ENCODE assay signal across 8 mouse cellular contexts in the genomic region with DNA sequence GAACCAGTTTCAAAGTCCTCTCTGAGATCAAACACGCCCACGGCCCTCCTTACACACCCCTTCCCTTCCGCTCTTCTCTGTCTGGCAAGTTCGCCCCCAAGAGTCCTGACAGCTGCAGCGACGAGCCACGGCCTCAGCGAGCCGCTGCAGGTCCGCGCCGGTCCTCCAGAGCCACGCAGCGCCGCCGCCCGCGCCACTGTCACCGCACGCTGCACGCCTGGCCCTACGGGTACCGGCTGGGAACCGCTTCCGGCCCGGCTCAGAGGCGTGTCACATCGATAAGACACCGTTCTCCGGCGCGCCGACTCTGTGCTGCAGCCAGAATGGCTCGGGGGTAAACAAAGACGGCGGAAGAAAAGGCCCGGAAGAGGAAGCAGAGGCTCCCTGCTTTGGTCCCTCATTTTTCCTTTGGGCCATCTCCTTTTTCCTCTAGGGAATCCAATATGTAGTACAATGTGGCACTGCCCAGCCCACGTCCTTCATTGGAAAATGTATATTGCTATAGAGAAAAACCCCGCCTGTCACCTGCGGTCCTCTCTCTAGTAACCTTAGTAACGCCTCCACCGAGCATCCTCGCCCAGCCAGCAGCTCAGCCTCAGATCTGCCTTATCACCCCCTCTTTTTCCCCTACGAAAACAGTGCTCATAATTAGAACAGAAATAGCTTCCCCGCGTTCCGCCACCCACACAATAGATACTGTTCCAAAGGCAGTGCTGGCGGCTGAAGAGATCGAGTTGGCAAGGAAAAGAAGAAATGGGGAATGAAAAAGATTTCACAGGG. TPM values are rescaled to one million over a fixed set of nuclear protein-coding genes. Genes with fewer than 3 reads are reported as not detected.
A peak's percentile ranks its signal among the peaks of the same experiment; 100 is the strongest.
DNase-seq lines count a peak whose midpoint lies in the region; ATAC-seq and TF ChIP-seq lines count a peak whose summit lies in the region.

Gene Fra10ac1 (minus strand): TSS at position 252 of the 780 bp plus-strand sequence.

- peak within 1 kb of the TSS; percentile 68 to 99 for H3K4me3 ChIP-seq in ES-E14 (ENCODE audit: insufficient read depth in 1 of 2, low read depth in 1 of 2, low read length in 2 of 2, poor library complexity in 1 of 2, severe bottlenecking in 1 of 2)
- peak within 1 kb of the TSS; percentile 72 for H3K4me3 ChIP-seq in forebrain, embryonic 16.5 days (replicated peaks; ENCODE audit: low read length)
- peak within 1 kb of the TSS; percentile 86 for H3K4me3 ChIP-seq in lung, embryonic 15.5 days

- no peaks in the 10 kb centered on the region for H3K4me1 ChIP-seq in ES-E14 (ENCODE audit: control insufficient read depth in 2 of 2, insufficient read depth in 2 of 2, low read length in 2 of 2, poor library complexity in 1 of 2)
- peaks cover 13% of the 10 kb centered on the region for H3K4me1 ChIP-seq in forebrain, embryonic 16.5 days (replicated peaks; ENCODE audit: control insufficient read depth, insufficient read depth, low read length)
- H3K4me1 ChIP-seq in lung, embryonic 15.5 days: peaks cover 12% of the 10 kb centered on the region; the same call in 1 of the 2 replicates

- H3K27ac ChIP-seq in ES-E14 (ENCODE audit: insufficient read depth, low read depth, low read length, poor library complexity, severe bottlenecking): no peak within 1 kb of the TSS
- H3K27ac ChIP-seq in forebrain, embryonic 16.5 days (ENCODE audit: low read length): peak within 1 kb of the TSS; percentile 99
- H3K27ac ChIP-seq in lung, embryonic 15.5 days: peak within 1 kb of the TSS; percentile 88

- intact Hi-C loops in heart, postnatal 36 days (cut with DNase I): no loop called here

- H3K9me3 ChIP-seq in ES-E14 (ENCODE audit: control insufficient read depth, insufficient read depth, low read depth, low read length): no peaks in the 10 kb centered on the region
- H3K9me3 ChIP-seq in forebrain, embryonic 16.5 days (ENCODE audit: control insufficient read depth, low read length): 0 out of 2 replicates have a peak, but pooled peaks cover 2% of the 10 kb centered on the region
- no peaks in the 10 kb centered on the region; the same call in 1 of the 2 replicates for H3K9me3 ChIP-seq in lung, embryonic 15.5 days

- DNase-seq in ES-E14 (ENCODE audit: low read depth, low spot score): peak; percentile 83
- DNase-seq in cerebellum, adult 11-12 months: peak; percentile 95
- DNase-seq in heart, postnatal 36 days: peak; percentile 89 to 92
- DNase-seq in layer of hippocampus, adult 8-10 months (ENCODE audit: low spot score in 2 of 2): peak; percentile 92 to 95
- peak; percentile 80 for DNase-seq in ovary, adult 18-20 months (ENCODE audit: low spot score)
- DNase-seq in thymus, postnatal 0 days (ENCODE audit: low spot score): peak; percentile 88

- ATAC-seq in forebrain, embryonic 16.5 days: peak; percentile 97
- ATAC-seq in lung, embryonic 15.5 days (ENCODE audit: borderline replicate concordance, extremely low read depth, low FRiP score, low TSS enrichment): peak; percentile 97

- H3K27me3 ChIP-seq in forebrain, embryonic 16.5 days (replicated peaks; ENCODE audit: control insufficient read depth, insufficient read depth, low read length): no peaks in the 10 kb centered on the region
- no peaks in the 10 kb centered on the region for H3K27me3 ChIP-seq in lung, embryonic 15.5 days

- in situ Hi-C loops in ES-E14 (cut with MboI; ENCODE audit: low sequenced_read_pairs in 2 of 2, unreplicated experiment in 2 of 2): no loop called here

- H3K4me2 ChIP-seq in forebrain, embryonic 16.5 days (ENCODE audit: low read length): peak within 1 kb of the TSS; percentile 83
- H3K4me2 ChIP-seq in lung, embryonic 15.5 days: peak within 1 kb of the TSS; percentile 83

- H3K9ac ChIP-seq in ES-E14 (ENCODE audit: insufficient read depth, low read depth, low read length, poor library complexity, severe bottlenecking): peak within 1 kb of the TSS; percentile 94
- peak within 1 kb of the TSS; percentile 82 for H3K9ac ChIP-seq in forebrain, embryonic 16.5 days (replicated peaks; ENCODE audit: low read depth, low read length)
- H3K9ac ChIP-seq in lung, embryonic 15.5 days: peak within 1 kb of the TSS; percentile 80

- no peaks in the 10 kb centered on the region for H3K36me3 ChIP-seq in ES-E14 (ENCODE audit: control insufficient read depth, insufficient read depth, low read length, poor library complexity, severe bottlenecking)
- H3K36me3 ChIP-seq in forebrain, embryonic 16.5 days (ENCODE audit: control insufficient read depth, insufficient read depth): no peaks in the 10 kb centered on the region
- 0 out of 2 replicates have a peak, but pooled peaks cover 2% of the 10 kb centered on the region for H3K36me3 ChIP-seq in lung, embryonic 15.5 days

- under 1% methylated on average over 49 of the region's 49 CpGs for WGBS in forebrain, embryonic 16.5 days
- 1% methylated on average over 49 of the region's 49 CpGs for WGBS in lung, embryonic 15.5 days

TF ChIP-seq in ES-E14, 5 proteins besides CTCF, POLR2A, EP300 and RAD21:
- TF ChIP-seq ZNF384 (IDR thresholded peaks at IDR 0.05; ENCODE audit: low read depth, low read length) (no peak), HCFC1 (IDR thresholded peaks at IDR 0.05; ENCODE audit: borderline replicate concordance, insufficient read depth, low read length) (peak; percentile 84), CHD2 (IDR thresholded peaks at IDR 0.05; ENCODE audit: low read depth, low read length) (0 out of 2 replicates have a peak, but pooled peaks have one; percentile 65)

RNA-seq across cellular contexts. Expression of gene Fra10ac1, which starts in this region (rescaled TPM):
- 12.2 and 14.8 TPM in 2 replicates for total RNA-seq in ES-E14 (2012; rRNA removed)
- polyA plus RNA-seq in forebrain, embryonic 16.5 days (2015; fragmentation: Nextera tagmentation; extraction: Ambion mirVana): 54.7 and 56.8 TPM in 2 replicates
- total RNA-seq in heart, postnatal 36 days (2021): 10 to 100 TPM; 11.4 to 11.8 TPM
- total RNA-seq in layer of hippocampus, adult 8-10 months (2022): 10 to 100 TPM; 16.7 to 21.3 (median 19.1) TPM
- polyA plus RNA-seq in lung, embryonic 15.5 days (2015; fragmentation: Nextera tagmentation; extraction: Ambion mirVana): 33.2 and 36.4 TPM in 2 replicates
- 33.7 and 34.1 TPM in 2 replicates for polyA plus RNA-seq in thymus, postnatal 0 days (2015; fragmentation: Nextera tagmentation; extraction: Ambion mirVana)
